Mouse (Mus musculus): ENCODE results near the gene Tcl1b4.

DNA sequence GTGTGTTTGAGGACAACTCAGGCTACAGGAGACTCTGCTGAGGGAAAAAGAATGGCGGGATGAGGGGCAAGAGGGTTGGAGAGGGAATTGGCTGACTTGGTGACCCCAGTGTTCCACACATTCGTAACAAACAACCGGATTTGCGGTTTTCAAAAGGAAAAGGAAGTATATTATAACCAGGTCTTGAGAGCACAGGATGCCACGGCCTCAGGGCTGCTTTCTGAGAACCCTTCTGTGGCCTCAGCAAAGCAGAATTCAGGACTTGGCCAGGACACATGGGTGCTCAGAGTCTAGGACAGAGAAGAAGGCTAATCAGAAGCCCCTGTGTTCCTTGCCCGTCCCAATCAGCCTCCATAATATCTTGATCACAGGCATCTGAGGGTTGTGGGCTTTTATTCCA lies 42.9 kb upstream of the Tcl1b4 start:
- TF ChIP-seq CTCF (IDR thresholded peaks at IDR 0.05; ENCODE audit: low read depth) (no peak), EP300 (optimal IDR thresholded peaks at IDR 0.05) (no peak)
